Mouse (Mus musculus) urinary bladder, postnatal 36 days (tissue): Measurements from ENCODE around the gene Eng.

ENCODE experiments used
- DNase-seq, 2 experiments: peaks; one replicate each; pipeline ENCODE4 v3.0.0; 2022; ENCODE audit warnings: low spot score in 2 of 2, mixed read lengths in 1 of 2

Eng gene

GRCm38 (mm10) chr2:32709521-32710137 is 63.2 kb downstream of the Eng start:
- no peak for DNase-seq

DNA sequence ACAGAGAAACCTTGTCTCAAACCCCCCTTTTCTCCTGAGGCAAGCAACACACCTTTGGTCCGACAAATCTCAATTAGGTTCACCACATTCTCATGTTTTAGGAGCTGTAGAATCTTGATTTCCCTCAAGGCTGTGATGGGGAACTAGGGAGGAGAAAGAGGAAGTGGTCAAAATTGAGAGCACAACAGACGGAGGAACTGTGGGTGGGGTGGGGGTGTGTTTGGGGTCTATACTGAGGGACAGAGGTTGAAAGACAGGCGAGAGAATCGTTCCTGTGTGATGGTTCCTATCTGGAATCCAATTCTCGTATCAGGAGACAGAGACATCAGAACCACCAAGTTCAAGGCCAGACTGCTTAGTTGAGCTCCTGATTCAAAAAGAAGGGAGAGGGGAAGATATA is 64.0 kb downstream of the Eng start:
- DNase-seq, result no peak

DNA sequence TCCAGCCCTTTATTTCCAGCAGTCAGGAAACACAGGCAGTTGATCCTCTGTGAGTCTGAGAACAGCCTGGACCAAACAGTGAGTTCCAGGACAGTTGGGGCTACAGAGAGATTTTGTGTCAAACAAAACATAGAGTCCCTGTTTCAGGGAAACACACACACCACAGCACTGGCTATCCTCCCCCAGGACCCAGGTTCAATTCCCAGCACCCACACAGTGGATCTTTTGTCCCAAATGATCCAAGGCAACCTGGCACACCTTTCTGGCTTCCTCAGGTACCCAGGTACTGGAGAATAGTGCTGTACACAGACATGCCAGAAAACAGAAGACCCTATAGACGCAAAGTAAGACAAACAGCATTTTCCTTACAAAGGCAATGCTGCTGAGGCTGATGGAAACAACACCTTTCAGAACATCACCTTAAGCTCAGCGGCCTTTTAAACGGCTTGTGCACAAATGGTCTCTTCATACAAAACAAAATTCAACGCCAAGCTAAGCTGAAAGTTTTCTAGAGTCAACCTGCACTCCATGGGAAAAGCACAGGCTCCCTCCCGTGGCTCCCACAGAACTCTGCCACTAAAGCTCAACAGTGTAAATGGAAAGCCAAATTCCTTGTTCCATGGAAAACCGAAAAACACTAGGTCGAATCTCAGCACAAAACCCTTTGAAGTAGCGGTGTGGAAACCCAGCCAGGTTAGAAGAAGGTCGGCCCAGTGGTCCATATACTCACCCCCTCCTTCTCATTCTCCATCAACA is 65.1 kb downstream of the Eng start:
- DNase-seq, result no peak

DNA sequence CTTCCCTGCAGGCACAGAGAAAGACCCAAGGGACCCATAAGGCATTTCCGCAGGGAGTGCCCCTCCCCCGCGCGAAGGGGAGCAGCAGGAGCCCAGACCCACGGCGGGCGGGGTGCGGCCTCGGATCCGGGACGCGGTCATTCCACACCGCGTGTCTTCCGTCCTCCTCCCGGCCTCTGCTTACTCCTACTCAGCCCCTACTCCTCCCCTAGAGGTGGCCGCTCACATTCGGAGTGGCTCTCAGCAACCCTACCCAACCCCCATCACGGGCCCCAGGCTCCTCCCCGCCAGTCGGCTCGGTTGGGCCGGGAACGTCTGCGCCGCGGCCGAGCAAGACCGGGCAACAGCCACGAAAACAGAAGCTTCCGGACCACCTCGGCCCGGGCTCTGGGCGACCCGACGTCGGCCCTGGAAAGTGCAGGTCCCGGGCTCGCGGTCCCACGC is 65.7 kb downstream of the Eng start:
- peak; percentile 66 to 72 for DNase-seq

- DNase-seq, result peak; percentile 94
Observed at GRCm38 (mm10) chr2:32712586-32712933, 66.2 kb downstream of the Eng start.

DNA sequence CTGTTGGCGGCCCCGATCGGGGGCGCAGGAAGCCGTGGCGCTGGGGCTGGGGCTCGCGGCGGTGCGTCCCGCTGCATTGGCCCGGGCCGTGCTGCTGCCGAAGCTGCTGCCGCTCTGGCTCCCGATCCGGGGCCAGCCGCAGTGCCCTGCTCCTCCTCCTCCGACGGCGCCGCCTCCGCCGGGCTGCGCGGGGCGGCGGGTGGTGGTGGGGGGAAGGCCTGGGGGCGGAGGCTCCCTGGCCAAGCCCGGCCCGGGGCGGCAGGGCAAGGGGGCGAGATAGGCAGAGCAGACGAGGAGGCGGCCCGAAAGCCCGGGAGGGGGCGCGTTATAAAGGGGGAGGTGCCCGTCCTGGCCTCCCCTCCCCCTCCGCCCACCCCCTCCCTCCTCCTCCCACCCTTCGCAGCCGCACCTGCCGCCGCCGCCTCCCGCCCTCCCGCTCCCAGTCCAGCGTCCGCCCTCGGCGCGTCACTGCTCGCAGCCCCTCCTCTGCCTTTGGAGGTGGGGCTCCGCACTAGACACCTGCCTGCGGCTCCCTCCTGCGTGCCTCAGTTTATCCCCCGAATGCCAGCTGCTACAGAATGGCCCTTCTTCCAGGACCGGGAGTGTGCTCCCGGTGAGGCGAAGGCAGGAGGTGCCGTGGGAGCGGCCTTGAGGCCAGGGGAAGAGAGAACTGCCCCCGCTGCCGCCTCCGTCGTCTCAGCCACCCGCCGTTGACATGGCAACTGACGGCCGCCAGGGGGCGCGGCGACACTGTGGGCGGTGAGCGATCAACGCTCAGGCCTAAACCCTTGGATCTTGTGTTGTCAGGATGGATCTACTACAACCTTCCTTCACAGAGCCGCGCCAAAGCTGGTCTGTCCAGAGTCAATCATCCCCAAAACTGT is 66.8 kb downstream of the Eng start, which contains the start of gene Cdk9:
TSS of gene Cdk9 (minus strand) at position 143 of the 884 bp plus-strand sequence.
- peak; percentile 91 to 93 for DNase-seq

GRCm38 (mm10) chr2:32714117-32714986 is 68.0 kb downstream of the Eng start:
- DNase-seq, result no peak

GRCm38 (mm10) chr2:32714987-32715425 is 68.6 kb downstream of the Eng start:
- peak in 1 of 2 experiments; percentile 43 for DNase-seq

- DNase-seq, result no peak
Observed at GRCm38 (mm10) chr2:32718761-32719160, 72.4 kb downstream of the Eng start.

GRCm38 (mm10) chr2:32720053-32720452 is 73.7 kb downstream of the Eng start:
- no peak for DNase-seq

DNA sequence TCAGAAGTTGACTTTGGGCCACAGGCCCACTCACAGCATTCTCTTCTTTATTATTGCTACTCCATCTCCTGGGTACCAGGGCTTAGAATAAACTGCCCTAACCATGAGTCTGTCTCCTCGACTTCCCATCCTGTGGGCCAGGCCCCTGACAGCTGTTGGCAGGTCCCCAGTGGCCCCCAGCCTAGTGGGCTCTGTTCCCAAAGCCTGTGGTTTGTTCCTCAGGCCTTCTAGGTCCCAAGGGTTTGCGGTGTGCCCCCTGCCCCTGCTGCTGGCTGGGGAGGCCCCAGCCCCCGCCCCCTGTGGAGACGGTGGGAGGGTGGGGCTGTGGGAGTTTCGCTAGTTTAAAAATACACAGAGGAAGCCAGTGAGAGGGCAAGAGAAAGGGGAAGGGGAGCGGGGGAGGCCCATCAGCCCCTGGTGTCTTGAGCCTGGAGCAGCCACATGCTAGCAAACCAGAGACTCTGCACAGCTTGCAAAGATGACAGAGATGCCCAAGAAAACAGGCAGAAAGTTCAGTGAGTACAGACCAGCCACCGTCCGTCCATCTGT is 74.4 kb downstream of the Eng start, which contains the start of gene Sh2d3c:
TSS of gene Sh2d3c (plus strand) at position 375 of the 549 bp plus-strand sequence.
- no peak for DNase-seq

DNA sequence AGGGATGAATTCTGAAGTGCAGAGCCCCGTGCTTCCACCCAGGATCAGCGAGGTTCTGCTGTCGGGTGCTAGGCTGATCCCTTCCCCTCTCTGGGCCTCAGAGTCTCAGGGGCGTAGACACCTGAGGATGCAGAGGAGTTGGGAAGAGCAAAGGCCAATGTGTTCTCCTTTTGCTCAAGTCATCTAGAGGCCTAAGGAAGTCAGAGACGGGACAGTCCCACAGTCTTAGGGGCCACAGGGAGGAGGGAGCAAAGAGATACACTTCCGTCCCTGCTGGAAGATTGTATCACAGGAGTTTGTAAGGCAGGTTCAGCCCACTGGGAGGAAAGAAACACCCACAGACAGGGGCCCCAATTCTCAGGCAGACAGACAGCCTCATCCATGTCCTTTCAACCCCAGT is 75.7 kb downstream of the Eng start:
- DNase-seq, result no peak

DNA sequence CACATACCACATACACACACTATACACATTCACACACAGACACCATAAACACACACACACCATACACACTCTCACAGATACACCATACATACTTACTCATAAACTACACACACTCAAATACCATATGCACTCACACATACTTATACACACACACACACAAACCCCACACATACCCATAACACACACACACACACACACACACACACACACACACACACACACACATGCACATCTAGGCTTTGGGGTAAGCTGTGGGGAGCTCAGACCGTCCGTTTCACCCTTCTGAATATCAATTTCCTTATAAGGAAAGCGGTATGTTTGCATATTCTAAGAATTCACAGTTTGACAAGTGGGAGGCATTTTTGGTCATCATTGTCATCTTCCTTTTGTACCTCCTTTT is 76.2 kb downstream of the Eng start:
- DNase-seq, result no peak

DNA sequence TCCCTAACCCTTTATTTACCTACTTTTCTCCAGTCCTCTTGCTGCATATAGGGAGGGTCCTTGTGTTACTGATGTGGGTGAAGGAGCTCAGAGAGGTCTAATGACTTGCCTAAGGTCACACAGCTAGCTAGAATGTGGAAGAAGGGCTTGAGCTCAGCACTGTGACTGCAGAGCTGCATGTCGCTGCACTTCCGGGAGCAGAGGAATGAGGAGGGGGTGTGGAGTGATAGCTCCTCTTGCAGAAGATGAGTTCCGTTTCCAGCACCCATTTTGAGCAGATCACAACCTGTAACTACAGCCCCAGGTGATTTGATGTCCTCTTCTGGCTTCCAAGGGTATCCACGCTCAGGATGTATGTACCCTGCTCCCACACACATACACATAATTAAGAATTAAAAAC is 77.8 kb downstream of the Eng start:
- no peak for DNase-seq

- DNase-seq, result no peak
Observed at GRCm38 (mm10) chr2:32724832-32725790, 78.7 kb downstream of the Eng start.

DNA sequence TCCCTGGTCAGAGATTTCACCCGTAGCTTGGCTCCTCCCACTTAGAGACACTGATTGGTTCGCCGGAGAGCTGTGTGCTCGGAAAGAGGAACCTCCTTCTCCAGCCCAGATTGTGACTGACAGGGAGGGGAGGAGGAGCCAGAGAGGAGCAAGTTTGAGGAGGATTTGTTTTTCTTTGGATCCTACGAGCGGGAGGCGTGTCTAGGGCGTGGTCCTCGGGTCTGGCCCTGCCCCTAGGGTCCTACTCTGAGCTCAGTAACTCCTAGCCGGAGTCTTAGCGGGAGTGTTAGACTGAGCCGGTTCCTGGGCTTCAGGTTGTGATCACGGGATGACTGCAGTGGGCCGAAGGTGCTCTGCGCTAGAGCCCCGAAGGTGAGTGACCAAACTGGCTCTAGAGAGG is 81.0 kb downstream of the Eng start:
- peak; percentile 93 to 95 for DNase-seq

DNA sequence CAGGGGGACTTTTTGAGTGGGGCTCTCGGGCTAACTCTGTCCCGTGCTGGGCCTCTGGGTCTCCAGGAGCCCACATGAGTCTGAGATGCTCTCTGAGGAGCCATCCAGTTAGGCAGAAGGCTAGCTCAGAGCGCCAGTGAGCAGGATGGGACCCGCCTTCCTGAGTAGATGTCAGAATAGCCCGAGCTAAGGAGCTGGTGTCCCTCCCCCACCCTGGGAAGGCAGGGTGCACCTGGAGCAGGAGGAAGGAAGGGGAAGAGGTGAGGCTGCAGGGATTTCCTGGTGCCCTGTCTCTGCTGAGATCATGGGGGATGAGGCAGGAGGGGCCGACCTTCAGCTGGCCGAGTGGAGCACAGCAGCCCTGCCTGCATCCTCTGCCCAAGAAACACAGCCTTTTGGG is 82.1 kb downstream of the Eng start:
- DNase-seq, result peak in 1 of 2 experiments; percentile 40

GRCm38 (mm10) chr2:32729547-32729946 is 83.2 kb downstream of the Eng start:
- DNase-seq, result no peak

DNA sequence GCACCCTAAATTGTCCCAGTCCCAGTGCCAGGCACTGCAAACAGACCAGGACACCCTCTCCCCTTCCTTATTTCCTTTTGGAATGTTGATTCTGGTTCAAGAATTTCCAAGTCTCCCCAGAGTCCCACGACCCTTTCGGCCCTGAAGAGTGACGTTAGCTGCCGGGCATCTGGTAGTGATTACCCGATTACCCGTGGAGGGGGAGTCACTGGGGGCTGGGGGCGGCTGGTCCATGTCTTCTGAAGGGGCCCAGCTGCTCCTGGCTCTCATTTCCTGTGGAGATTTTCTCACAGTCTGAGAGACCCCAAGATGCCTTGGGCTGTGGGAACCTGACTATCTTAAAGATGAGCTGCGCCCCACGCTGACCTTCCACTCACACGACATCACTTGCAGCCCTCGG is 84.5 kb downstream of the Eng start:
- DNase-seq, result no peak

DNA sequence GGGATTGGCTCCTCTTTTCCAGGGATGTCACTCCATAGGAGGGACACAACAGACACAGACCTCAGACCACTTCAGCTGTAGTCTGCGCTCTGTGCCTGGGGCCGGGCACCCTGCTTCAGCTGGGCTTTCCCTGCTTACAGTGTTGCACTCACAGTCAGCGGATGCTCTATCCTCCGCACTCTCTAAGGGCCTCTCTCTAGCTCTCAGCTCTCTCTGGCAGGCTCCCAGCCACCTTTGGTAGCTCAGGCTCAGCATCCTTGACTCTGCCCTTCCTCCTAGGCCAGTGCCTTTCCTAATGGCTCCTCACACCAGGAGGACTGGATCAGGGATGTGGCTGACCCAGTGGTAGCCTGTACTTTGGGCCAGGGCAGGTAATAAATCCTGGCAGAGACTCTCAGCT is 85.5 kb downstream of the Eng start:
- DNase-seq, result no peak
